Mouse (Mus musculus) spleen, adult 18-20 months (tissue): ENCODE measurements around the gene Foxj1.

Experiments used
- DNase-seq, 2 experiments: peaks; one replicate each; pipeline ENCODE4 v3.0.0; 2022; ENCODE audit warnings: mixed read lengths in 2 of 2

Foxj1 gene

DNA sequence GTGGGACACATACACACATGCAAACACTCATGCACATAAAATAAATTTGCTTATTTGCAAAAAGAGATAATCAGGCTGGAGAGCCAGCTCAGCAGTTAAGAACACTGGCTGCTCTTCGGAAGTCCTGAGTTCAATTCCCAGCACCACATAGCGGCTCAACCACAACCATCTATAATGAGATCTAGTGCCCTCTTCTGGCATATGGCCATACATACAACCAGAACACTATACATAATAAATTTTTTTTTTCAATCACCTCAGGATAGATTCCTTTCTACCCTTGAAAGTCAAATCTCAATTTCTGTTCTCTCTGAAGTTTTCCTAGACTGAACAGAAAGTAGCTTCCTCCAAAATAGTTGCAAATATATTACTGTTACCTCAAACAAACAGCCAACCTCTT lies 29.8 kb downstream of the Foxj1 start:
- no peak for DNase-seq

- DNase-seq = no peak
These were observed 36.6 kb downstream of the Foxj1 start for GRCm38 (mm10) chr11:116298621-116299020.

DNA sequence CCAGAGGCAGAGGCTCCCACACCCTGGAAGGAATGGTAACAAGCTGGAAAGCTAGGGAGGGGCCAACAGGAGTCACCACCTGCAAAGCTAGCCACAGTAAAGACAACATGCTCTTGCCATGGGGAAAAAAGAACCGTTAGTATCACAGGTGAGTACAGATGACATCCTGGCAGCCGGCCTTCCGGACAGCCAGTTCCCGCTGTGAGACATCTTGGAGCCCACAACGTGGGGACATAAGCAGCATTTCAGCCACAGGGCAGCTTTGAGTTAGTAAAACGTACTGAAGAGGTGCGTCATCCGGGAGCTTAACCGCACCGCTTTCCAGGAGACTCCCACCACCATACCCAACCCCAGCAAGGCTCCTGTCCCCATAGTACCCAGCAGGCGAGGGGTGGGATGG lies 37.0 kb downstream of the Foxj1 start:
- DNase-seq = no peak

- no peak for DNase-seq
These were observed 38.2 kb downstream of the Foxj1 start for GRCm38 (mm10) chr11:116297017-116297416.

- DNase-seq = no peak
These were observed 38.9 kb downstream of the Foxj1 start for GRCm38 (mm10) chr11:116296191-116296734.

GRCm38 (mm10) chr11:116294319-116294718 lies 40.9 kb downstream of the Foxj1 start:
- DNase-seq = peak in 1 of 2 experiments; percentile 47

GRCm38 (mm10) chr11:116293538-116294137 lies 41.6 kb downstream of the Foxj1 start:
- DNase-seq = no peak

- DNase-seq = no peak
These were observed 42.8 kb downstream of the Foxj1 start for GRCm38 (mm10) chr11:116292401-116292800.

- DNase-seq = no peak
These were observed 44.6 kb downstream of the Foxj1 start for GRCm38 (mm10) chr11:116290556-116290955.

DNA sequence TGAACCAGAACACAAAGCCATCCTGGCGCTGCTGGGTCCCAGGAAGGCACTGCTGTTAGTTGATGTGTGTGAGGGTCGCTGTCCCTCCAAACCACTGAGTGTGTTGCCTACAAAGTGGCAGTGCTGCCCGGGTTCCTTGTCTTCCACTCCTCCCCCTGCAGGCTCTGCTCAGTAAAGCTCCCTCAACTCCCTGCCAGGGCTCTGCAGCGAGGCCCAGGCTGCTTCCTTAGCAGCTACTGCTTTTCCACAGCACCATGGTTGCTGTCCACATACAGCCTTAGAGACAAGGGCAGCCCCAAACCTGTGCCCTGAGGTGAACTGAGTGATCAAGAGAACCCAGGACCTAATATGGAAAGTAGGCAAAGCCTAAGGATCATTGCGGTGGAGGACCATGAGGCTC lies 47.8 kb downstream of the Foxj1 start:
- no peak for DNase-seq

DNA sequence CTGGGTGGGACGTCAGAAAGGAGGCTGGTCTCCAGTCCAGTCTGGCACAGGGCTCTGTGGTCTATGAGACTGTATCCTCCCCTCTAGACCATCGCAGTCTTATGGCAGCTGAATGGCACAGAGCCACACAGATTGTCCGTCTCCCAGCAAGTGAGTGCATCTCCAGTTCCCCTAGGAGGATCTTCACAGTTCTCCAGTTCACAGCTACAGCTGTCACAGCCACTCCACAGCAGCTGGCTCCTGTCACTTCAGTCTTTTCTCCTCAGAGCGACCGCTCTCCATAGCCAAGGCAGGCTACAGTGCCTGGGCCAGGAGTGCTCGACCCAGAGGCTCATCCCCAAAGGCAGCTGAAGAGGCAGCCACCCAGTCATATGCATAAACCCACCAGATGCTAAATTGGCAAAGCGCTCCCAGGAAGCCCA lies 49.4 kb downstream of the Foxj1 start:
- DNase-seq = no peak

GRCm38 (mm10) chr11:116283982-116284381 lies 51.2 kb downstream of the Foxj1 start:
- DNase-seq = no peak

GRCm38 (mm10) chr11:116282912-116283521 lies 52.2 kb downstream of the Foxj1 start:
- no peak for DNase-seq

DNA sequence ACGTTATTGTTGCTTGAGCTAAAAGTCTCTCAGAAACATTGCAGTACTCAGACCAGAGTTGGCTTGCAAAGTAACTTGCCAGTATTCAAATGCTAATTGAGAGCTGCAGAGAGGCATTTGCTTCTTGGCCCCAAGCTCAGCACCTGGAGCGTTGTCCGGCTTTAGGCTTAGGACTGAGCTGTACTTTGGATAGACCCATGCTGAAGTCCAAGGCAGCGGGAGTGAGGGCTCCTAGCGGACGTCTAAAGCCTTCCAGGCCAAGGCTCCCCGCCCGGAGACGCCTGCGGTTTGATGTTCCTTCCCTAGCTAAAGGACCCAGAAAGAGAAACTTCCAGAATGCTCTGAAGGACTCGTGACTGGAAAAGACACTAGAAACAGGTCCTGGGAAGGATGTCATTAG lies 53.1 kb downstream of the Foxj1 start:
- DNase-seq = no peak

GRCm38 (mm10) chr11:116281671-116282070 lies 53.5 kb downstream of the Foxj1 start:
- DNase-seq = no peak

DNA sequence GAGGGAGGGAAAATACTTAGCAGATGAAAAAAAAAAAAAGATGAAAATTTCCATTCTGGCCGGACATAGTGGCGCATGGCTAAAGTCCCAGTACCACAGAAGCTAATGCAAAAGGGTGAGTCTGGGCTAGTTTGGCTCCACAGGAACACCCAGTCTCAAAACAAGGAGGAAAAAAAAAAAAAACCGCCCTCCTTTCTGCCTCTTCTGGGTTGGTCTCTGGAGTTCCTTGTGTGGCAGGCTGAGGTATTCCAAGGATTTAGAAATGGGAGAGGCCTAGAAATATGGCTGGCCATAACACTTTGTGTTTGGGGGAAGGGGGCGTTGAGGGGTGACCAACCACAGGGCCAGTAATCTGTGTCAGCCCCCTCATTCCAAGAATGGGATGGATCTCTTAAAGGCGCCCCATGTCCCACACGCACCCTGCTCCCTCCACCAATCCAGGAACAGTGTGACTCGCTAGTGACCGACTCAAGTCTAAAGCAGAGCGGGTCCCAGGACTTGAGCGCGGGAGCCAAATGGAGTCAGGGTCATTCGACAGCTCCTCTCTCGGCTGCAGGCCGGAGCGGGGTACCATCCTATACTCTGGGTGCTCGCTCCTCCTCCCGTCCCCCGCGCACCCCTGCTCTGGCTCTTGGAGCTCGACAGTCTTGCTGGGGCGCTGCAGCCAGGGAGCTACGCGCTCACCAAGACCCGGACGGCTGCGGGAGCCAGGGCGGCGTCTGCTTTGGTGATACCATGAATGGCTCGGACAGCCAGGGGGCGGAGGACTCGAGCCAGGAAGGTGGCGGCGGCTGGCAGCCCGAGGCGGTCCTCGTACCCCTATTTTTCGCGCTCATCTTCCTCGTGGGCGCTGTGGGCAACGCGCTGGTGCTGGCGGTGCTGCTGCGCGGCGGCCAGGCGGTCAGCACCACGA lies 54.2 kb downstream of the Foxj1 start, which contains the start of gene Galr2:
Galr2 (plus strand) TSS at position 189 of the 913 bp plus-strand sequence.
- no peak for DNase-seq
